Mouse (Mus musculus) ES-E14 (cell line): ENCODE measurements at regions not wholly inside any gene's neighbourhood (a gene's known extent, or its start where the extent isn't known, plus 50 kb on each side); places are given as distances from the start of the nearest gene placed in this dataset.

Experiments used
- DNase-seq: peaks from one replicate; pipeline ENCODE4 v3.0.0-alpha.2; 2013; ENCODE audit warnings: low read depth, low spot score
- H3K27ac ChIP-seq: 2 replicates; pipeline ENCODE4 v1.5.1; 2012; ENCODE audit warnings: low read depth, mild to moderate bottlenecking, low read length, moderate library complexity, mixed read lengths; ENCODE audit not compliant: poor library complexity, insufficient read depth, severe bottlenecking
- H3K36me3 ChIP-seq: 2 replicates; pipeline ENCODE4 v1.6.1; 2012; ENCODE audit warnings: mild to moderate bottlenecking, low read length, moderate library complexity, mixed read lengths; ENCODE audit not compliant: control insufficient read depth, poor library complexity, insufficient read depth, severe bottlenecking
- H3K4me1 ChIP-seq, 2 experiments: fragments of 150-350 bp in 1 of 2; sonication (generic) in 1 of 2; 2 replicates each; pipeline ENCODE4 v1.6.1; 2012; ENCODE audit warnings: low read length in 2 of 2, mild to moderate bottlenecking in 1 of 2, mixed read lengths in 1 of 2; ENCODE audit not compliant: control insufficient read depth in 2 of 2, insufficient read depth in 2 of 2, poor library complexity in 1 of 2
- H3K4me3 ChIP-seq, 2 experiments: fragments of 150-350 bp in 1 of 2; sonication (generic) in 1 of 2; 2 replicates each; pipeline ENCODE4 v1.5.1; 2012; ENCODE audit warnings: low read length in 2 of 2, low read depth in 1 of 2, mild to moderate bottlenecking in 1 of 2, mixed read lengths in 1 of 2; ENCODE audit not compliant: insufficient read depth in 1 of 2, poor library complexity in 1 of 2, severe bottlenecking in 1 of 2
- H3K9ac ChIP-seq: 2 replicates; pipeline ENCODE4 v1.6.1; 2012; ENCODE audit warnings: low read depth, mild to moderate bottlenecking, low read length, mixed read lengths; ENCODE audit not compliant: poor library complexity, insufficient read depth, severe bottlenecking
- H3K9me3 ChIP-seq: fragments of 150-350 bp; sonication (generic); 2 replicates; pipeline ENCODE4 v1.6.1; 2012; ENCODE audit warnings: low read depth, mild to moderate bottlenecking, low read length; ENCODE audit not compliant: control insufficient read depth, insufficient read depth
- CHD2 ChIP-seq: IDR thresholded peaks from 2 replicates; pipeline ENCODE4 v1.6.1; 2014; ENCODE audit warnings: mild to moderate bottlenecking, low read depth, low read length, inconsistent platforms
- HCFC1 ChIP-seq: IDR thresholded peaks from 2 replicates; pipeline ENCODE4 v1.6.1; 2012; ENCODE audit warnings: low read length, inconsistent platforms, borderline replicate concordance; ENCODE audit not compliant: insufficient read depth
- MAFK ChIP-seq: IDR thresholded peaks from 2 replicates; pipeline ENCODE4 v1.6.1; 2014; ENCODE audit warnings: mild to moderate bottlenecking, low read depth, low read length, inconsistent platforms; ENCODE audit not compliant: insufficient read depth
- ZC3H11A ChIP-seq: IDR thresholded peaks from 2 replicates; pipeline ENCODE4 v1.6.1; 2012; ENCODE audit warnings: low read depth, mild to moderate bottlenecking, inconsistent platforms, low read length, borderline replicate concordance
- ZNF384 ChIP-seq: IDR thresholded peaks from 2 replicates; pipeline ENCODE4 v1.6.1; 2012; ENCODE audit warnings: low read depth, low read length, inconsistent platforms
- in situ Hi-C, 2 experiments: fragments of 600-800 bp; cut with MboI; formaldehyde crosslinking; loops; one replicate each; pipeline ENCODE4 v1.15.1; 2025; ENCODE audit warnings: low sequenced_read_pairs in 2 of 2, inconsistent platforms in 1 of 2; ENCODE audit not compliant: unreplicated experiment in 2 of 2

- TF ChIP-seq ZC3H11A: no peak
- no peak for TF ChIP-seq MAFK
- no peak for TF ChIP-seq ZNF384
- no peak for TF ChIP-seq CHD2
- no peak for TF ChIP-seq HCFC1
- no peaks in the 10 kb centered on the region for H3K9me3 ChIP-seq
- H3K4me3 ChIP-seq: no peak overlapping the region
- no peaks in the 10 kb centered on the region for H3K4me1 ChIP-seq
- no peak overlapping the region for H3K27ac ChIP-seq
- H3K9ac ChIP-seq: no peak overlapping the region
- H3K36me3 ChIP-seq: no peaks in the 10 kb centered on the region
- no peak for DNase-seq
- in situ Hi-C loops: no loop called here
These were observed 192.0 kb upstream of the Cited2 start for GRCm38 (mm10) chr10:17531021-17531420.

GRCm38 (mm10) chr10:17538944-17539533 is 184.0 kb upstream of the Cited2 start:
- Histone ChIP-seq H3K27ac (no peak overlapping the region), H3K9me3 (no peaks in the 10 kb centered on the region), H3K9ac (no peak overlapping the region), H3K4me1 (no peaks in the 10 kb centered on the region), H3K36me3 (no peaks in the 10 kb centered on the region), H3K4me3 (no peak overlapping the region)
- no peak for DNase-seq
- TF ChIP-seq HCFC1 (no peak), ZNF384 (no peak), CHD2 (no peak), ZC3H11A (no peak), MAFK (no peak)
- in situ Hi-C loops: no loop called here

- TF ChIP-seq MAFK: no peak
- TF ChIP-seq ZC3H11A: no peak
- TF ChIP-seq CHD2: no peak
- TF ChIP-seq HCFC1: no peak
- TF ChIP-seq ZNF384: no peak
- Histone ChIP-seq H3K4me3 (no peak overlapping the region), H3K9me3 (no peaks in the 10 kb centered on the region), H3K27ac (no peak overlapping the region), H3K9ac (no peak overlapping the region), H3K36me3 (no peaks in the 10 kb centered on the region), H3K4me1 (no peaks in the 10 kb centered on the region)
- in situ Hi-C loops: no loop called here
- no peak for DNase-seq
These were observed 182.3 kb upstream of the Cited2 start for GRCm38 (mm10) chr10:17540404-17541375.

- Histone ChIP-seq H3K36me3 (no peaks in the 10 kb centered on the region), H3K4me3 (no peak overlapping the region), H3K9ac (no peak overlapping the region), H3K27ac (no peak overlapping the region), H3K9me3 (no peaks in the 10 kb centered on the region), H3K4me1 (no peaks in the 10 kb centered on the region)
- in situ Hi-C loops: no loop called here
- DNase-seq: no peak
- TF ChIP-seq ZNF384 (no peak), MAFK (no peak)
These were observed 180.7 kb upstream of the Cited2 start for GRCm38 (mm10) chr10:17542104-17542846.
